Mouse (Mus musculus) heart, embryonic 15.5 days (tissue): ENCODE measurements at regions not wholly inside any gene's neighbourhood (a gene's known extent, or its start where the extent isn't known, plus 50 kb on each side); places are given as distances from the start of the nearest gene placed in this dataset.

ENCODE experiments used
- ATAC-seq: fragments of 200-750 bp; cut with Nextera tagmentation; replicated peaks from 2 replicates; pipeline ENCODE4 v1.8.0; 2017; ENCODE audit warnings: low read depth, moderate TSS enrichment; ENCODE audit not compliant: insufficient number of reproducible peaks, insufficient read depth, low FRiP score
- H3K27ac ChIP-seq: fragments of 300-500 bp; sonication (generic); 2 replicates; pipeline ENCODE4 v1.5.1; 2015; ENCODE audit warnings: mild to moderate bottlenecking, inconsistent platforms
- H3K27me3 ChIP-seq: fragments of 300-500 bp; sonication (generic); 2 replicates; pipeline ENCODE4 v1.6.1; 2015; ENCODE audit warnings: inconsistent platforms
- H3K36me3 ChIP-seq: fragments of 300-500 bp; sonication (generic); 2 replicates; pipeline ENCODE4 v1.6.1; 2015; ENCODE audit warnings: mild to moderate bottlenecking, inconsistent platforms
- H3K4me1 ChIP-seq: fragments of 300-500 bp; sonication (generic); replicated peaks from 2 replicates; pipeline ENCODE4 v1.6.1; 2015; ENCODE audit warnings: inconsistent platforms
- H3K4me2 ChIP-seq: fragments of 300-500 bp; sonication (generic); 2 replicates; pipeline ENCODE4 v1.6.1; 2015; ENCODE audit warnings: inconsistent platforms, mild to moderate bottlenecking, moderate library complexity
- H3K4me3 ChIP-seq: fragments of 300-500 bp; sonication (generic); 2 replicates; pipeline ENCODE4 v1.5.1; 2015; ENCODE audit warnings: mild to moderate bottlenecking, inconsistent platforms
- H3K9ac ChIP-seq: fragments of 300-500 bp; sonication (generic); 2 replicates; pipeline ENCODE4 v1.6.1; 2015; ENCODE audit warnings: mild to moderate bottlenecking, inconsistent platforms
- H3K9me3 ChIP-seq: fragments of 300-500 bp; sonication (generic); replicated peaks from 2 replicates; pipeline ENCODE4 v1.6.1; 2016; ENCODE audit warnings: inconsistent platforms
- WGBS: fragments of 180-500 bp; shearing (Covaris S2); methylation state at CpG from one replicate; pipeline ENCODE4 v1.1.7; 2015; ENCODE audit warnings: mixed read lengths; 5-methylcytosine and 5-hydroxymethylcytosine counted together

DNA sequence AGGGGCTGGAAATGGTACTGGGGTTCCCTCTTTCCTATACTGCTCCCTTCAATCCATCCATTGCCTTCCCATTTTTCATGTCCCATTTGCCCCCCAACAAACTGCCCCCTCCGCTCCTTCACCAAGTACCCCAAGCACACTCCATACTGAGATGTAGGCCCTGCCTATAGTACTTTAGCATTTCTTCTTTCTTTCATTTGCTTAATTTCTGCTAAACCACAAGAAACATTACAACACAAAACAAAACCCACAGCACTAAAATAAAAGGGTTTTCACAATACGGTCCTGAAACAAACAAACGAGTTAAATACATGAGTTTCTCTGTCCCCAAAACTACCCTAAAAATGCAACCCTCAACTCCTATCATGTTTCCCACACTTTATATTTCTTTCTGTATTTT, 122.8 kb downstream of the Irs2 start:
- peaks cover 11% of the 10 kb centered on the region for H3K27me3 ChIP-seq
- H3K27ac ChIP-seq, result no peak overlapping the region
- peaks cover 6% of the 10 kb centered on the region; the same call in 1 of the 2 replicates for H3K4me1 ChIP-seq
- no peak overlapping the region for H3K4me2 ChIP-seq
- no peak overlapping the region for H3K9ac ChIP-seq
- no peaks in the 10 kb centered on the region; the same call in 1 of the 2 replicates for H3K9me3 ChIP-seq
- 88% methylated on average over 3 of the region's 3 CpGs for WGBS
- H3K36me3 ChIP-seq, result no peaks in the 10 kb centered on the region
- H3K4me3 ChIP-seq, result no peak overlapping the region
- ATAC-seq, result no peak

GRCm38 (mm10) chr8:10883418-10883817, 124.8 kb downstream of the Irs2 start:
- no peaks in the 10 kb centered on the region for H3K36me3 ChIP-seq
- H3K4me1 ChIP-seq, result peaks cover 6% of the 10 kb centered on the region; the same call in 1 of the 2 replicates
- no peaks in the 10 kb centered on the region; the same call in 1 of the 2 replicates for H3K9me3 ChIP-seq
- H3K27ac ChIP-seq, result peak overlapping the region; percentile 40; the same call in 1 of the 2 replicates
- 31% methylated on average over 7 of the region's 7 CpGs for WGBS
- H3K4me2 ChIP-seq, result no peak overlapping the region
- H3K27me3 ChIP-seq, result peaks cover 17% of the 10 kb centered on the region; the same call in 1 of the 2 replicates
- ATAC-seq, result no peak
- H3K4me3 ChIP-seq, result no peak overlapping the region
- no peak overlapping the region for H3K9ac ChIP-seq

DNA sequence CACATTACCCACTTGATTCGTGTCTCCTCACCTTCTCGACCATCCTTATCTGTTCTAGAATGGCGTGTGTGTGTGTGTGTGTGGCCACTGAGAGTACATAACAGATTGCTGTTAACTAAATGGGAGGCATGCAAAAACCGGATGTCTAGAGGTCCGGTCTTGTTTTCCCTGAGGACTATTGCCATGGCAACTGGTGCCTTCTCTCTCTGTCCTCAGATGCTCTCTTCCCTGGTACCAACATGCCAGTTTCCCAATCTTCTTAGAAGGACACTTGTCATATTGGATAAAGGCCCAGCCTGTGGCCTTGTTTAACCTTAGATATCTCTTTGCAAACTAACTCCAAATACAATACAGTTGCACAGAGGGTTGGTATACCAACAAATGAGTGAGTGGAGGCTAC, 125.9 kb downstream of the Irs2 start:
- Histone ChIP-seq H3K27ac (no peak overlapping the region), H3K4me2 (no peak overlapping the region), H3K4me1 (peaks cover 6% of the 10 kb centered on the region; the same call in 1 of the 2 replicates), H3K9me3 (no peaks in the 10 kb centered on the region; the same call in 1 of the 2 replicates), H3K4me3 (no peak overlapping the region), H3K36me3 (no peaks in the 10 kb centered on the region), H3K9ac (no peak overlapping the region), H3K27me3 (peaks cover 14% of the 10 kb centered on the region; the same call in 1 of the 2 replicates)
- no peak for ATAC-seq
- 51% methylated on average over 5 of the region's 5 CpGs for WGBS

GRCm38 (mm10) chr8:10879883-10880282, 128.4 kb downstream of the Irs2 start:
- Histone ChIP-seq H3K27me3 (peaks cover 14% of the 10 kb centered on the region; the same call in 1 of the 2 replicates), H3K9me3 (no peaks in the 10 kb centered on the region), H3K9ac (no peak overlapping the region), H3K27ac (no peak overlapping the region), H3K4me2 (no peak overlapping the region), H3K4me1 (peaks cover 6% of the 10 kb centered on the region; the same call in 1 of the 2 replicates), H3K4me3 (no peak overlapping the region), H3K36me3 (no peaks in the 10 kb centered on the region)
- ATAC-seq, result no peak
- WGBS, result 71% methylated on average over 6 of the region's 6 CpGs

- H3K4me1 ChIP-seq, result peaks cover 6% of the 10 kb centered on the region; the same call in 1 of the 2 replicates
- no peak overlapping the region for H3K4me3 ChIP-seq
- no peak overlapping the region for H3K9ac ChIP-seq
- WGBS, result 83% methylated on average over 10 of the region's 10 CpGs
- H3K27ac ChIP-seq, result no peak overlapping the region
- H3K9me3 ChIP-seq, result no peaks in the 10 kb centered on the region
- H3K27me3 ChIP-seq, result peaks cover 14% of the 10 kb centered on the region; the same call in 1 of the 2 replicates
- ATAC-seq, result no peak
- no peaks in the 10 kb centered on the region for H3K36me3 ChIP-seq
- H3K4me2 ChIP-seq, result no peak overlapping the region
Measured at GRCm38 (mm10) chr8:10879049-10879847, 129.0 kb downstream of the Irs2 start.

- Histone ChIP-seq H3K36me3 (no peaks in the 10 kb centered on the region), H3K4me1 (peaks cover 5% of the 10 kb centered on the region; the same call in 1 of the 2 replicates), H3K9ac (no peak overlapping the region), H3K27ac (no peak overlapping the region), H3K27me3 (peaks cover 14% of the 10 kb centered on the region; the same call in 1 of the 2 replicates), H3K9me3 (no peaks in the 10 kb centered on the region), H3K4me3 (no peak overlapping the region), H3K4me2 (no peak overlapping the region)
- ATAC-seq, result no peak
- WGBS, result 76% methylated on average over 4 of the region's 4 CpGs
Measured at GRCm38 (mm10) chr8:10878371-10878770, 129.9 kb downstream of the Irs2 start.

GRCm38 (mm10) chr8:10875170-10875569, 133.1 kb downstream of the Irs2 start:
- H3K36me3 ChIP-seq, result no peaks in the 10 kb centered on the region

GRCm38 (mm10) chr8:10871451-10871850, 136.8 kb downstream of the Irs2 start:
- no peak overlapping the region for H3K4me3 ChIP-seq
- WGBS, result 71% methylated on average over 7 of the region's 7 CpGs
- no peaks in the 10 kb centered on the region for H3K36me3 ChIP-seq
- ATAC-seq, result no peak
- no peak overlapping the region for H3K27ac ChIP-seq
- H3K9me3 ChIP-seq, result no peaks in the 10 kb centered on the region
- H3K4me2 ChIP-seq, result no peak overlapping the region
- H3K27me3 ChIP-seq, result 0 out of 2 replicates have a peak, but pooled peaks cover 4% of the 10 kb centered on the region
- H3K4me1 ChIP-seq, result no peaks in the 10 kb centered on the region
- no peak overlapping the region for H3K9ac ChIP-seq

More at GRCm38 (mm10) chr8:10875170-10875569, 133.1 kb downstream of the Irs2 start:
- H3K27ac ChIP-seq, result no peak overlapping the region
- H3K4me1 ChIP-seq, result no peaks in the 10 kb centered on the region
- 80% methylated on average over 6 of the region's 6 CpGs for WGBS
- H3K4me2 ChIP-seq, result no peak overlapping the region
- H3K4me3 ChIP-seq, result no peak overlapping the region
- no peak for ATAC-seq
- H3K9me3 ChIP-seq, result no peaks in the 10 kb centered on the region
- no peak overlapping the region for H3K9ac ChIP-seq
- peaks cover 13% of the 10 kb centered on the region; the same call in 1 of the 2 replicates for H3K27me3 ChIP-seq

GRCm38 (mm10) chr8:10870423-10871055, 137.7 kb downstream of the Irs2 start:
- Histone ChIP-seq H3K4me3 (no peak overlapping the region), H3K9me3 (no peaks in the 10 kb centered on the region), H3K4me1 (peaks cover 4% of the 10 kb centered on the region), H3K4me2 (no peak overlapping the region), H3K36me3 (no peaks in the 10 kb centered on the region), H3K27me3 (0 out of 2 replicates have a peak, but pooled peaks cover 4% of the 10 kb centered on the region), H3K9ac (no peak overlapping the region), H3K27ac (no peak overlapping the region)
- no peak for ATAC-seq
- 81% methylated on average over 13 of the region's 13 CpGs for WGBS

- no peak overlapping the region for H3K27ac ChIP-seq
- H3K9ac ChIP-seq, result no peak overlapping the region
- H3K4me2 ChIP-seq, result no peak overlapping the region
- no peaks in the 10 kb centered on the region for H3K9me3 ChIP-seq
- no peak overlapping the region for H3K4me3 ChIP-seq
- no peak for ATAC-seq
- 80% methylated on average over 10 of the region's 10 CpGs for WGBS
- no peaks in the 10 kb centered on the region for H3K36me3 ChIP-seq
- peaks cover 4% of the 10 kb centered on the region for H3K4me1 ChIP-seq
- 0 out of 2 replicates have a peak, but pooled peaks cover 4% of the 10 kb centered on the region for H3K27me3 ChIP-seq
Measured at GRCm38 (mm10) chr8:10869866-10870265, 138.4 kb downstream of the Irs2 start.

GRCm38 (mm10) chr8:10866696-10867395, 141.4 kb downstream of the Irs2 start:
- Histone ChIP-seq H3K4me1 (peaks cover 4% of the 10 kb centered on the region), H3K4me2 (no peak overlapping the region), H3K4me3 (no peak overlapping the region), H3K27me3 (0 out of 2 replicates have a peak, but pooled peaks cover 8% of the 10 kb centered on the region), H3K36me3 (no peaks in the 10 kb centered on the region), H3K9ac (no peak overlapping the region), H3K27ac (no peak overlapping the region), H3K9me3 (no peaks in the 10 kb centered on the region)
- 69% methylated on average over 7 of the region's 7 CpGs for WGBS
- ATAC-seq, result no peak
